Mouse (Mus musculus): ENCODE measurements around the gene Bloc1s4.
A peak's percentile ranks its signal among the peaks of the same experiment; 100 is the strongest.

The Bloc1s4 gene

DNA sequence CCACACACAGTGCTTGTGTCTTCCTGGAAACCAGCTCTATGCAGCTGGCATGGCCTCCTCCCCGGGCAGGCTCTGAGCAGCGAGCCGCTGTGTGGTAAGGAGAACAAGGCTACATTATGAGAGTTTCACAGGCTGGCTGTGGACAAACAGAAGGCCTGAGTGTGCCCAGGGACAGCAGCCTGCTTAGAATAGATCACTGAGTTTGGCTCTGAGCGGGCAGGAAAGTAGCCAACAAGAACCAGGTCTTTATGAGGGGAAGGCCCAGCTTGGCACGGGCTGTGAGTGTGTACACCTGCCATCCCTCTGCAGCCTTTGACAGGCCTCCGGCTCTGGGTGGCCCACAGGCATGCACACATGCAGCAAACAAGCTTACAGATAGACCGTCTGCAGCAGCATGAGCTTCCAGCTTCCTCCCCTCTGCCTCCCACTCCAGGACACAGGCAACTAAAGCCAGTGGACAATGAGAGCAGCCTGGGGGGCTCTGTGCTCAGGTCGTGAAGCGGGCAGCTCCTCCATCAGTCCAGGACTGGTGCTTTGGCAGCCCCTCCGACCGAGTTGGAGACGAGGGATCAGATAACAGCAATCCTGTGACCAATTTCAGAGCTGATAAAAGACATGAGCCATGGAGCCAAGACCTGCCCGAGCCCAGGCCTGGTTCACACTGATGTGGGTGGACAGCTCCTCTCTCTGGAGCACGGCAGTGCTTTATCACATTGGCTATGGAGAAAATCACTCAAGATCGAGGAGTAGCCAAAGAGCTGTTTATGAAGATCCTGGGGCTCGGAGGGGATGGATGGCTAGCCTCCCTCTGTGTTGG is 9.4 kb downstream of the Bloc1s4 start:
- no peak for DNase-seq

GRCm38 (mm10) chr5:36737765-36738164 is 10.7 kb downstream of the Bloc1s4 start:
- DNase-seq: no peak

DNA sequence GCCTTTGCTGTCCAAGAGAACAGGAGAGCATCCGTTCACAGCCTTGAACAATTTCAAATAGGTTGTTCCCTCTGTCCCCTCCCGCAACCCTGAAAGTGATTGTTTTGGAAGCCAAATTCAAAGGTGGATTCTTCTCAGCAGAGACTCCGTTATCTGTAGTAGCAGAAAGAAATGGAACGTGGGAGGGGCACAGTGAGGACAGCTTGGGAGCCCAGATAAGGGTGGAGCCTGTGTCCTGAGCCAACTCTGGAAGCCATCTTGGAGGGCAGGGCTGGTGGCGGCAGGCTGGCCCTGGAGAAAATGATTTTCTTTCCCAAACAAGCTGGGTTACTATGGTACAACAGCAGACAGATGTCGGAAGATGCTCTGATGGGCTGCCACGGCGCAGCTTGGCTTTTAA is 12.4 kb downstream of the Bloc1s4 start:
- DNase-seq: no peak

DNA sequence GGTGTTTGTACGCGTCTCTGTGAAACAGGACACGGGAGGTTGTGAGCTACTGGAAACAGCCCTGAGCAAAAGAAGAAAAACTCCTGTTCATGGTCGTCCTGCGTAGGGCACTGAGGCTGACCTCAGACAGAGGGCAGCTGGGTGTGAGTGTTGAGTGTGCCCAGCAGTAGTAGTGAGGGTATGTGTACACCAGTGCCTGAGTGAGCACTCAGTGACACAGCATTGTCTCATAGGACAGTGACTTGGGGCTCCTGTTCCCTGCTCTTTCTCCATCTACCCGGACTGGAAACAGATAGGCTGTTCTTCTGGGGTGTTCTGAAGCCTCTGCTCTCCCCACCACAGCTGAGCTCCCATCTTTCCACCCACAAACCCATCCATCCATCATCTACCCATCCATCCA is 13.3 kb downstream of the Bloc1s4 start:
- DNase-seq: no peak

DNA sequence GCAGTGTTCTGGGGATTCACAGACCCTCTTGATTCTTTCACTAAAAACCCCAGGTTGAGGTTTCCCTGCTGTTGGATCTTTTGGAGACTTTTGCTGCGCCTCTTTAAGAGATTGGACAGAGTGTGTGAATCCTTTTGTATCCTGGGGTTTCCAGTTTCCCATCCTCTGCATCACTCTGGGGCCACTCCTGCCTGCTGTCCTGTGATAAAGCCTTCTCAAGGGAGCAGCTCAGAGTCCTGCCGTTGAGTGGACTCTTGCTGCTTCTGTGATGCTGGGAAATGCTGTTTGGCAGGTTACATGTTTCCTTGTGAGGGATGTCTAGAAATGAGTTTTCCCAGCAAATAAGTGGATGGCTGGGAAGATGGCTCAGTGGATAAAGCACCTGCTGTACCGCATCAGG is 15.0 kb downstream of the Bloc1s4 start:
- no peak for DNase-seq

GRCm38 (mm10) chr5:36731901-36732652 is 16.4 kb downstream of the Bloc1s4 start:
- DNase-seq: no peak

- no peak for DNase-seq
Observed at GRCm38 (mm10) chr5:36730689-36731088, 17.8 kb downstream of the Bloc1s4 start.

GRCm38 (mm10) chr5:36729923-36730322 is 18.5 kb downstream of the Bloc1s4 start:
- peak in 1 of 2 experiments; percentile 61 for DNase-seq

DNA sequence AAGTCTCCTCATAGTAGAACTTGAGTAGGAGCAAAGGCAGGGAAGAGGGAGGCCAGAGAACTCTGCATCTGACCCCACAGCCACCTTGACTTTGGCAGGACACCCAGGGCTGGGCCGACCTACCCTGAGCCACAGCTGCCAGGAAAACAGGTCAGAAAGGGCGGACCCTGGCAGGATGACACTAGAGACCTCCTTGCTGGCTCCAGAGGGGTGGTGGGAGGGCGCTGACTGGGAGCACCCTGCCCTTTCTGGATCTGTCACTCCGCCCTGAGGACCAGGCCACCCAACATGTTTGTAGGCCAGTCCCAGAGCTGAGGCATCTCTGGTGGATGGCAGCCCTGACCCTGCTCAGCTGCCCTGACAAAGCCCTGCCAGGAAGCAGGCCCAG is 19.4 kb downstream of the Bloc1s4 start:
- peak; percentile 65 to 73 for DNase-seq

DNA sequence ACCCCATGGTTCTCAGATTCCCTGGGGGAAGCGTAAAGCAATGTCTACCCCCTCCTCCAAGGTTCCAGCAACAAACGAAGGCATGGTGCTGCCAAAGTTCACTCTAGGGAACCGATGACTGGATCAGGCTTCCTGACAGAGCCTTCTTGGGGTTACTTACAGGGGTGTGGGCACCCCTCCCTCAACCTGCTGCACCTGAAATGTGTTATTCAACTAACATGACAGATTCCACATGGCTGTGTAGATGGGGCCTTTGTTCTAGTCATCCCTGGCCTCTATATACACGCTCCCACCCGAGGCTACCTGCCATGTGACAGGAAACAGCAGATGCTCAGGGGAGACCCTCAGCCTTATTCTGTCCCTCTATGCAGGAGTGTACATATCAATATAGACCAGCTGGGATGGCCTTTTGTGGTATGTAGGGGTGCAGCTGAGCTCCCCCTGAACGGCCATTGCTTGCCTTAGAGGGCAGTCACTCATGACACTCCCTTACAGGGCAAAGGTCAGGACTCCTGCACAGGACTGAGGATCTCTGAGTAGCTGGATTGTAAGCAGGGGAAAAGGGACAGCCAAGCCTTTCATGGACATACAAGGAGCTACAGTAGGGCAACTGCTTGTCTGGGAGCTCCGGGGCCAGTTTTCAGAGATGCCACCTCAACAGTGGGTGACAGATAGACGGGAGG is 19.9 kb downstream of the Bloc1s4 start:
- peak; percentile 54 to 60 for DNase-seq

DNA sequence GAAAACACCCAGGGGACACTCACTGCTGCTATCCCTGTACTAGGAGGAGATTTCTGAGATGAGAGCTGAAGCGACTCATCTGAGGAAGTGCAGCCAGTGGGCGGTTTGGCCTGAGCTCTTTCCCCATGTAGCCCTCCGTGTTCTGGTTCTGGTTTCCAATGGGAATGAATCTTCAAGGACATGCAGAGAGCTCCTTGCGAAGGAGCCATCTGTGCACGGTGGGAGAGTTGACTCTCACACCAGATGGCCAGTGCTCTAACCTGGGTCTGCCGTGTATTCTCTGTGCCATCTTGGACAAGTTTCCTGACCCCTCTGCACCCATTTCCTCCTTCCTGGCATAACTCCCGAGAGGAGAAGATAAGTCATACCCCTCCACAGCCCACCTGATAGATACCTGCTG is 20.7 kb downstream of the Bloc1s4 start:
- DNase-seq: no peak

- DNase-seq: peak in 1 of 2 experiments; percentile 42
Observed at GRCm38 (mm10) chr5:36727136-36727535, 21.3 kb downstream of the Bloc1s4 start.

GRCm38 (mm10) chr5:36726387-36726801 is 22.1 kb downstream of the Bloc1s4 start:
- DNase-seq: peak; percentile 61 to 64

GRCm38 (mm10) chr5:36725861-36726260 is 22.6 kb downstream of the Bloc1s4 start:
- peak; percentile 52 to 62 for DNase-seq

DNA sequence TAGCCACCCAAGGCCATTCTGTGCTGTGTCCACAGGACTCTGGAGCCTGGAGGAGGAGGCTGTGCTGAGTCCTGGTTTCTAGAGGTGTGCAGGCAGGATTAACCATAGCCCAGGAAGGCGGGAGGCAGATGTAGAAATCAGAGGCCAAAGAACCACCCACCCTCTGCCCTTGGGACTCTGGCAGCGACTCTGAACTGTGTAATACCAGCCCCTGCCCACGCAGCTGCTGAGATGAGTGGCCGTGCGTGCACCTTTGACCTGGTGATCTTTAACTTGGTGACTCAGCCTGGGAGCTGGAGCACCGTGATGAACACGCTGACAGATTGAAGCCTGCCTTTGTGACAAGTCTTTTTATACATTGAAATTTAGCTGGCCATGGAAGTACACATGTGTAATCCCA is 24.2 kb downstream of the Bloc1s4 start:
- peak; percentile 83 to 92 for DNase-seq

DNA sequence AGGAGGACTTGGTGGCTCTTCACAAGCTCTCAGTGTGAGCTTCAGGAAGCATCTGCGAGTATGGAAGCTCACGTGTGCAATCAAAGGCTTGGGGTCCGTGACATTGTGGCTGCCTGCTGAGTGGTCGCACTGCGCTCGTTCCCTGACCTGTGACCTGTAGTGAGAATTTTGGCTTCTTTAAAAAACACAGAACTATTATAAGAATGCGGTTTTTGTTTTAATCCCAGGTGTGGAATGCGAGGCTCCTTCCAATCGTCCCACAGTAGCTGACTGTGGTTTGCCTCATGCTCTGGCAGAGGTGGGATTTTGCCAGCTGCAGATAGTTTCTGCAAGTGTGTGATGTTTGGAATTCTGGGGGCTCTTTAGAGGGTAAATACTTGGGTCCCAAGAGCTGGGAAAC is 25.1 kb downstream of the Bloc1s4 start:
- DNase-seq: no peak

DNA sequence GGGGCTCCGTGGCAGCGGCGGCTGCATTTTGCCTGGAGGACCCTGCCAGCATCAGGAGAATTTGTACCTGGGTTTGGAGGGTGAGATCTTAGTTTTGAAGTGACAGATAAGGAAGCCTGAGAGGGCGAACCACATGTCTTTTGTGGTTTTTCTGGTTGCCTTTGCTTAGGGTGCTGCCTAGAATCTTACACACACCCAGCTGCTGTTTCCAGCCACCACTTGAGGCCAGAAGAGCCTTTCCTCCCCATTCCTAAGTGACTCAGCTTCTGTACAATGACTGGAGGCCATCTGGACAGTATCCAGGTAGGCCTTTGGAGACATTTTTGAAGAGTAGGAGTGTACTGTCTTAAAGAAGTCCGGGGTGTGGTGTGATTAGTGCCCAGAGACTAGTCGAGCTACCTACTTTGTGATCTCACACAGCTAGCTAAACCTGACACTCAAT is 26.0 kb downstream of the Bloc1s4 start:
- DNase-seq: no peak

GRCm38 (mm10) chr5:36720710-36721375 is 27.6 kb downstream of the Bloc1s4 start:
- no peak for DNase-seq

GRCm38 (mm10) chr5:36720219-36720618 is 28.2 kb downstream of the Bloc1s4 start:
- DNase-seq: no peak

GRCm38 (mm10) chr5:36719601-36720000 is 28.8 kb downstream of the Bloc1s4 start:
- DNase-seq: no peak

- DNase-seq: no peak
Observed at GRCm38 (mm10) chr5:36719135-36719534, 29.3 kb downstream of the Bloc1s4 start.

DNA sequence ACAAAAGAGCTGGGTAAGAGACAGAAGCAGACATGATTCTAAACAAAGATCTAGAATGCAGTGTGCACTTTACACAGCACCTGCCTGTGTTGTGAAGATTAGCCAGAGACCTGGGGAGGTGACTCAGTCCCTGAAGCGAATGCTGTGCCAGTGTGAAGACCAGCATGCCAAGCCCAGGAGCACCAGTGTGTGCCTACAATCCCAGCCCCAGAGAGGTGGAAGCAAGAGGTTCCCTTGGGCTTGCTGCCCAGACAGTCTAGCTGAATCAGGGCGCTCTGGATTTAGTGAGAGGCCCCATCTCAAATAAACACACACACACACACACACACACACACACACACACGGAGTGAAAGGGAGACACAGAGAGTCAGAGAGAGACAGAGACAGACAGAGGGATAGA is 30.6 kb downstream of the Bloc1s4 start:
- no peak for DNase-seq

GRCm38 (mm10) chr5:36716816-36717215 is 31.6 kb downstream of the Bloc1s4 start:
- no peak for DNase-seq

All from kidney, postnatal 36 days (tissue).